Mouse (Mus musculus): ENCODE results near the gene Ccr7. TPM values are rescaled to one million over a fixed set of nuclear protein-coding genes. Genes with fewer than 3 reads are reported as not detected.

The Ccr7 gene
- polyA plus RNA-seq, 1 experiment from 2014 or later = 0.14 TPM

DNA sequence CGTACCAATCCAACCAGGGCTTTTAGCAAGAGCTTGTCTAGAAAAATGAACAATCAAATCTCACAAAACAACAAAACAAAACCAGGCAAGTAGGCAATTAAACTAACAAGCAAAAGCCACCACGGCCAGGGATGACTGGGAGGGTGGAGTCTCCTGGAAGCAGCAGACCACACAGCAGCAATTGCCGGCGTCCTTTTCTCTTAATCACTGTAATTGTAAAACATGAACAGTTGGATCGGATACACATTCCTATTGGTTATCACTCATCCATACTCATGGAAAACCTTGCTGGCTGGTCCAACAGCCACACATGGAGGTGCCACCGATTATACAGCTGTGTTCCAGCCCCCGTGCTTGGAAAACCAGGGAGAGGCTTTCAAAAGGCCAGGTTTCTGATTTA lies 37.0 kb downstream of the Ccr7 start:
- H3K4me3 ChIP-seq (ENCODE audit: low read depth, low read length) = no peak overlapping the region
- no peak overlapping the region for H3K27ac ChIP-seq (ENCODE audit: low read depth, low read length)
- H3K9ac ChIP-seq (ENCODE audit: low read depth, low read length) = no peak overlapping the region
- no peak for ATAC-seq
- H3K36me3 ChIP-seq (ENCODE audit: control insufficient read depth, insufficient read depth) = no peaks in the 10 kb centered on the region
- TF ChIP-seq CTCF (IDR thresholded peaks at IDR 0.05; ENCODE audit: low read depth) = no peak
- no peaks in the 10 kb centered on the region for H3K27me3 ChIP-seq (replicated peaks; ENCODE audit: control insufficient read depth, insufficient read depth, low read length)
- peaks cover 7% of the 10 kb centered on the region; the same call in 1 of the 2 replicates for H3K4me1 ChIP-seq (replicated peaks; ENCODE audit: control insufficient read depth, insufficient read depth, low read length)
- H3K9me3 ChIP-seq (ENCODE audit: control insufficient read depth) = no peaks in the 10 kb centered on the region
- 91% methylated on average over 7 of the region's 7 CpGs for WGBS
- no peak overlapping the region for H3K4me2 ChIP-seq (replicated peaks; ENCODE audit: low read depth)

DNA sequence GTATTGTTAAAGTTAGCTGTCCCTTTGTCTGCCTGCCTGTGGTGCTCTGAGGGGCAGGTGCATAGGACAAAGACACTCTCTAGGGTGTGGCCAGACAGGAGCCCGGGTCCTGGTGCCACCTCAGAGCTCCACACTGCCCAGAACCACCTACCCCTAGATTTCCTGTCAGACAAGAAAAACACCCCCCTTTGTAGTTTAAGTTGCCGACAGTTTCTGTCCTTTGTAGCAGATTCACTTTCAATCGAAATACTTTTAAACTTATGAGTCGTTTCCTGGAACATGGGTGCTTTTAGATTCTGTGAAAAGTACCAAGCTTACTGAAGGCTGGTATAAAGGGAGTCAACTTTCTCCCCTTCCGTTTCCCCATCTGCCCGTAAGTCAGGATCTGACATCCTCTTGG lies 38.9 kb downstream of the Ccr7 start:
- Histone ChIP-seq H3K27ac (ENCODE audit: low read depth, low read length) (no peak overlapping the region), H3K4me2 (replicated peaks; ENCODE audit: low read depth) (no peak overlapping the region), H3K36me3 (ENCODE audit: control insufficient read depth, insufficient read depth) (no peaks in the 10 kb centered on the region), H3K9ac (ENCODE audit: low read depth, low read length) (no peak overlapping the region), H3K27me3 (replicated peaks; ENCODE audit: control insufficient read depth, insufficient read depth, low read length) (no peaks in the 10 kb centered on the region), H3K4me1 (replicated peaks; ENCODE audit: control insufficient read depth, insufficient read depth, low read length) (peaks cover 11% of the 10 kb centered on the region; the same call in 1 of the 2 replicates), H3K4me3 (ENCODE audit: low read depth, low read length) (no peak overlapping the region), H3K9me3 (ENCODE audit: control insufficient read depth) (no peaks in the 10 kb centered on the region)
- WGBS = 56% methylated on average over 6 of the region's 6 CpGs
- TF ChIP-seq CTCF (IDR thresholded peaks at IDR 0.05; ENCODE audit: low read depth) = no peak
- no peak for ATAC-seq

DNA sequence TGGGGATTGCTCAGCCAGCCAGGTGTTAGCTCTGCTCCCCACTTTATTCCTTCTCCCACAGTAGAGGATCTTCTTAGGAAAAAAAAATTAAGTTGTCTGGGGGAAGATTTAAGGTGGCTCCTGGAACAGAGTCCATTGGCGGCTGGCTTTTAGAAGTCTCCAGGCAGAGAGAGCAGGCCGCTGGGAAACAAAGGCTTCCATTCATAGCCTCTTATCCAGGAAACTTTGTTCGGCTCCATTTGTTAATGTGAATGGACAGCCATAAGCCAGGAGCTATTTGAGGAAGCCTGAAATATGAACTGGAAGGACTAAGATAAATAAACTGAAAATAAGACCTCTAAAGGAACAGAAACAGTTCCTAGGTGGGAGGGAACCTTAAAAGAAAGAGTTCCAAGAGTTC lies 41.8 kb downstream of the Ccr7 start:
- Histone ChIP-seq H3K27me3 (replicated peaks; ENCODE audit: control insufficient read depth, insufficient read depth, low read length) (no peaks in the 10 kb centered on the region), H3K4me2 (replicated peaks; ENCODE audit: low read depth) (no peak overlapping the region; the same call in 1 of the 2 replicates), H3K4me1 (replicated peaks; ENCODE audit: control insufficient read depth, insufficient read depth, low read length) (peaks cover 11% of the 10 kb centered on the region; the same call in 1 of the 2 replicates), H3K4me3 (ENCODE audit: low read depth, low read length) (no peak overlapping the region), H3K27ac (ENCODE audit: low read depth, low read length) (peak overlapping the region; percentile 41), H3K36me3 (ENCODE audit: control insufficient read depth, insufficient read depth) (no peaks in the 10 kb centered on the region), H3K9ac (ENCODE audit: low read depth, low read length) (no peak overlapping the region), H3K9me3 (ENCODE audit: control insufficient read depth) (no peaks in the 10 kb centered on the region)
- no peak for TF ChIP-seq CTCF (IDR thresholded peaks at IDR 0.05; ENCODE audit: low read depth)
- peak; percentile 78 for ATAC-seq
- 5% methylated on average over 3 of the region's 3 CpGs for WGBS

DNA sequence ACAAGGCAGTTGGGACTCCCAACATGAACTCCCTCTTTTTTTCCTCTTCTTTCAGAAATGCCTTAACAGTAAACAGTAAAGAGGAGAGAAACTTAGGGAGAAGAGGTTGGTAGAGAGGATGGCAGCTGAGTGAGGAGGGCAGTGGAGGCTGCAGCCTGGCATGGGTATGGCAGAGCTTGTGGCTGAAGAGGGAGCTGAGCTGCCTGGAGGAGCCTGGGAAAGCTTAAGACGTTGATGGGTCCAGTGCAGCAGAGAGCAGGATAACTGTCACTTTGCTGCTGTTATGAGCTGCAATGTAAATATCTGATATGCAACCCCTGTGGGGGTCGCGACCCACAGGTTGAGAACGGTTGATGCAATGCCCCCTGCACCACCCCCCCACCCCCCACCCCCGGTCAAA lies 42.2 kb downstream of the Ccr7 start:
- H3K27me3 ChIP-seq (replicated peaks; ENCODE audit: control insufficient read depth, insufficient read depth, low read length) = no peaks in the 10 kb centered on the region
- peak overlapping the region; percentile 41 for H3K27ac ChIP-seq (ENCODE audit: low read depth, low read length)
- WGBS = 5% methylated on average over 5 of the region's 5 CpGs
- ATAC-seq = peak; percentile 20
- H3K4me1 ChIP-seq (replicated peaks; ENCODE audit: control insufficient read depth, insufficient read depth, low read length) = peaks cover 11% of the 10 kb centered on the region; the same call in 1 of the 2 replicates
- TF ChIP-seq CTCF (IDR thresholded peaks at IDR 0.05; ENCODE audit: low read depth) = no peak
- no peak overlapping the region for H3K4me3 ChIP-seq (ENCODE audit: low read depth, low read length)
- no peaks in the 10 kb centered on the region for H3K36me3 ChIP-seq (ENCODE audit: control insufficient read depth, insufficient read depth)
- H3K9ac ChIP-seq (ENCODE audit: low read depth, low read length) = no peak overlapping the region
- H3K9me3 ChIP-seq (ENCODE audit: control insufficient read depth) = no peaks in the 10 kb centered on the region
- no peak overlapping the region; the same call in 1 of the 2 replicates for H3K4me2 ChIP-seq (replicated peaks; ENCODE audit: low read depth)

DNA sequence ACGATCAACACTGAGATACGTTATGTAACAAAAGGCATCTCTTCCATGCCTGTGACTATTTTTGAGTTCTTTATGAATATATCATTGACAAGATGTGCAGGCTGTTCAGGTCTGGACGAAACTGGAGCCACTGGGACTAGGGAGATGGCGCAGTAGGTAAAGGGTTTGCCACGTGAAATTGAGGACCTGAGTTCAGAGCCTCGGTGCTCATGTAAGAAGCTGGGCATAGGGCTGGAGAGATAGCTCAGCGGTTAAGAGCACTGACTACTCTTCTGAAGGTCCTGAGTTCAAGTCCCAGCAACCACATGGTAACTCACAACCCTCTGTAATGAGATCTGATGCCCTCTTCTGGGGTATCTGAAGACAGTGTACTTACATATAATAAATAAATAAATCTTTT lies 43.2 kb downstream of the Ccr7 start:
- no peak overlapping the region for H3K9ac ChIP-seq (ENCODE audit: low read depth, low read length)
- H3K4me3 ChIP-seq (ENCODE audit: low read depth, low read length) = no peak overlapping the region
- no peaks in the 10 kb centered on the region for H3K36me3 ChIP-seq (ENCODE audit: control insufficient read depth, insufficient read depth)
- no peaks in the 10 kb centered on the region for H3K9me3 ChIP-seq (ENCODE audit: control insufficient read depth)
- no peak for TF ChIP-seq CTCF (IDR thresholded peaks at IDR 0.05; ENCODE audit: low read depth)
- no peak for ATAC-seq
- H3K27ac ChIP-seq (ENCODE audit: low read depth, low read length) = no peak overlapping the region
- no peak overlapping the region for H3K4me2 ChIP-seq (replicated peaks; ENCODE audit: low read depth)
- 89% methylated on average over 7 of the region's 7 CpGs for WGBS
- H3K4me1 ChIP-seq (replicated peaks; ENCODE audit: control insufficient read depth, insufficient read depth, low read length) = peaks cover 11% of the 10 kb centered on the region; the same call in 1 of the 2 replicates
- H3K27me3 ChIP-seq (replicated peaks; ENCODE audit: control insufficient read depth, insufficient read depth, low read length) = no peaks in the 10 kb centered on the region

DNA sequence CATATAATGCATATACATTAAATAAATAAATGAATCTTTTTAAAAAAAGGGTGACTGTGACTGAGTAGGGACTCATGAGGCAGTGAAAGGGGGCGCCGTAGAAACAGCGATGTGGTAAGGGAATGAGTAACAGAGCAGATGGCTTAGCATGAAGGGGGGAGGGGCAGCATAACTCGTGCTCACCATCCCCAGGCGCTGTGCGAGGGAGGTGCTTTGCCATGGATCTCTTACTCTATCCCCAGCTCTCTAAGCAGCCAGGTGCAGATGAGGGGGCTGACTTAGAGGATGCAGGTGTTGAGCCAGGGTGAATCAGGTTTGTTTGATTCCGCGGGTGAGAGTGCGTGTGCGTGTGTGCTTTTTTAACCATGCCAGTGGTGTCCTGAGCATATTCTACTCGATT lies 43.7 kb downstream of the Ccr7 start:
- Histone ChIP-seq H3K9ac (ENCODE audit: low read depth, low read length) (no peak overlapping the region), H3K4me1 (replicated peaks; ENCODE audit: control insufficient read depth, insufficient read depth, low read length) (peaks cover 13% of the 10 kb centered on the region; the same call in 1 of the 2 replicates), H3K27ac (ENCODE audit: low read depth, low read length) (no peak overlapping the region), H3K4me2 (replicated peaks; ENCODE audit: low read depth) (no peak overlapping the region), H3K27me3 (replicated peaks; ENCODE audit: control insufficient read depth, insufficient read depth, low read length) (no peaks in the 10 kb centered on the region), H3K4me3 (ENCODE audit: low read depth, low read length) (no peak overlapping the region), H3K36me3 (ENCODE audit: control insufficient read depth, insufficient read depth) (no peaks in the 10 kb centered on the region), H3K9me3 (ENCODE audit: control insufficient read depth) (no peaks in the 10 kb centered on the region)
- ATAC-seq = no peak
- TF ChIP-seq CTCF (IDR thresholded peaks at IDR 0.05; ENCODE audit: low read depth) = no peak
- WGBS = 64% methylated on average over 11 of the region's 11 CpGs

Measured in intestine, postnatal 0 days (tissue).